Mouse (Mus musculus): ENCODE results near the gene Cxcl14.

The Cxcl14 gene

GRCm38 (mm10) chr13:56250551-56251161 lies 45.7 kb downstream of the Cxcl14 start:
- no peak for DNase-seq

- DNase-seq = no peak
Measured at GRCm38 (mm10) chr13:56249593-56250341, 46.6 kb downstream of the Cxcl14 start.

DNA sequence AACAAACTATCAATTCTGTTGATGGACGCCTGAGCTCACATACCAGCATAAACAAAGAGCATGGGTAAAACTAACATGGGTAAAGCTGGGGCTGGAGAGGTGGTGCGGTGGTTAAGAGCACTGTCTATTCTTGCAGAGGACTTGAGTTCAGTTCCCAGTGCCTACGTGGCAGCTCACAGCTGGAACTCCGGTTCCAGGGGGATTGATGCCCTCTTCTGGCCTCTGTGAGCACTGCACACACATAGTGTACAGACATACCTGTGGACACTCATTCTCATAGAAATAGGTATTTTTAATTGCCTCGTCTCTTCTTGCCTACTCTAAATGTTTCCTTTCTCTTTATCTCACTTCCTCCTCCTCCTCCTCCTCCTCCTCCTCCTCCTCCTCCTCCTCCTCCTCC lies 53.2 kb downstream of the Cxcl14 start:
- DNase-seq = no peak

DNA sequence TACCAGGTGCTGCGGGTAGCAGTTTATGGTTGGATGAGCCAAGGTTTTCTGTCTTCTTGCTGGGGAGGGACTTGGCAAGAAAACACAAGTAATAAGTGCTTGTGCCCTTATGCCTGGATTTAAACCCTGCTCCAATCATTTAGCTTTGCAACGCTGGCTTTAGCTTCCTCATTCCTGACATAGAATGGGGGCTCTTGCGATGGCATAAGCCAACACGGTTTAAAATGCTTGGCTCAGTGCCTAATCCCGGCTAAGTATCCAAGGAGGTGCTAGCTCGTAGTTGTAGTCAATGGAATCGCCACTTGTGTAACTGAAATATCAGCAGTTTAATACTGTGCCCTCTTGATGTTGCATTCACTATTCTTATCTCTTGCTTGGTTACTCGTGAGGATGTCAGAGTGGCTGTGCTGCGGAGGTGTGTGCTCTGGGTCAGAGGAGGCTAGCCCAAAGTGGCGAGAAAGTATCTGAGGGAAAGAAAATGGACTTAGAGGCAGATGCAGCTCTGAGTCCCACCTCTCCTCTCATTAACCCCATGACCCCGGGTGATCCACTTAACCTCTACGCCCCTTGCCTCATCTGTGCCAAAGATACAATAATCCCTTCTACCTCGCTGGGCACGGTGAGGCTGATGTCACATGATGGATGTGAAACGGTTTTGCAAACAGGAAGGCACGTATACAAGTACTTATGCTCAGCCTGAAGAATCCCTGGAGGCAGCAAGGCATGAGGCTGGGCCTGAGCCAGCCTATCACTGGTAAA lies 56.2 kb downstream of the Cxcl14 start:
- DNase-seq = no peak

Measured in cerebellum, adult 18-20 months (tissue).